Mouse (Mus musculus): ENCODE measurements around the gene Brsk2.
"Not testable (repeated sequence)": the region's sequence is repeated elsewhere in the genome, so short reads cannot be mapped to it uniquely, and the experiment has no call there.

The Brsk2 gene

DNA sequence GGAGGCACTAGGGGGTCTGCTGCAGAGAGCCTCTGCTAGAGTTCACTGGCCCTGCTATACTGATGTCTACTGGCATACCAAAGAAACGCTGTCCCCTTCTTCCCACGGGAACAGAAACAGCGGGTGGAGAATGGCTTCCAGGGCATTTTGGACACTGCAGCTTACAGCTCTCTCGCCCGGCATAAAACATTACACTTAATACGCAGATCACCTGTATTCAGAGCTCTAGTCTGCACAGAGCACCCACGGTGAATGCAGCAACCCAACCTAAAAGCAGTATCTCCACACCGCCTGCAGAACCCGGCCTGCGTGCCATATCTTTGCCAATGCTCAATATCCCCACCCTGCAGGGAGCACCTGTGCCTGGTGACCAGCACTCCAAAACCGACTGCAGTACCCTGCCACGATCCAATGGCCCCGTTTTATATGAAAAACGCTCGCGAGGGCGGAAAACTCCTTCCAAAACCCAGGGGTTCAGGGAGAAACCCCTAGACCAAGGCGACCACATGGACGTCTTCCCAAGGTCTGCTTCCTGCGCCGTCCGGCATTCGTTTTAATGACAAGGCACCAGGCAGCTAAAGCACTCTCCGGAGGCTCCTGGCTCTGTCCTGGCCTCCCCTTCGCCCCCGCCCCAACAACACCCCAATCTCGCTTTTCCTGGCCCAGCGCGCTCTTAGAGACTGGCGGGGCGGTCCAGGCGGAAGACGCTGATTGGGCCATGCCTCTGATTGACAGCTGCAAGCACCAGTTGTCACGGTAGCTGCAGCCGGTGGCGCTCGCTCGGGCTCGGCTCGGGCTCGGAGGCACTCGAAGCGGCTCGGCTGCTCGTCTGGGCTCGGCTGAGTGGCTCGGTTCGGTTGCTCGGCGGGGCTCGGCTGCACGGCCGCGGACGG lies at the start of gene Brsk2:
Gene Brsk2 (plus strand): TSS at position 846 of the 893 bp plus-strand sequence.
- peak; percentile 95 for DNase-seq

DNA sequence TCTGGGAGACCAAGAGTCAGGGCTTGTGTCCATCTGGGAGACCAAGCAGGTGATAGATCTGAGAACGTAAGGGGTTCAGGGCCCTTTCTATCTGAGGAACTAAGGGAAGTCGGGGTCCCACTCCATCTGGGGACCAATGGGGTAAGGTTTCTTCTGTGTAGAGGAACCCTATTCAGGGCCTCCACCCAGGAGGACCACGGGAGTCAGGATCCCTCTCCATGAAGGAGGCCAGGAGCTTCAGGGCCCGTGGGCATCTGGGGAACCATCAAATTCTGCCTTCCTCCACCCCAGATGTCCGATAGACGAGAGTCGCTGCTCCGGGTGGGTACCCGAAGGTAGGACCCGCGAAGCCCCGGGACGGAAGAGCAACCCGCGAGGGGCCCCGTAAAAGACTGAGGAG lies 47.7 kb upstream of the Brsk2 start:
- DNase-seq: no peak

GRCm38 (mm10) chr7:141902269-141902729 lies 47.3 kb upstream of the Brsk2 start:
- peak; percentile 100 for DNase-seq

DNA sequence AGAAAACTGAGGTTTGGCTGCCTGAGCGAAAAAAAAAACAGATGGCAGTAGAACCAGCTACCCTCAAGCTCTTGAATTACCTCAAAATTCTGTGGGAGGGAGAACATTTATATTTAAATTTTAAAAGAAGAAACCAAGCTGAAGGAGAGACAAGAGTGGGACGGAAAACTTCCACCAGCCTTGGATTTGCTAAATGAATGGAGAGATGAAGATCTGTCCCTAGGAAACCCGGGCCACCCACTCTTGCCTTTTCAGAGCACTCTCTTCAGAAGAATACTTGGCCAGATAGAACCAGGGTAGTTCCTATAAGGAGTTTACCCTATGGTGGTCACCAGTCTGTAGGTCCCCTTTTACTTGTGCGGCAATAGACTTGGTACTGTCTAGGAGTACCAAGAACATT lies 46.8 kb upstream of the Brsk2 start:
- DNase-seq: no peak

- DNase-seq: no peak
Measured at GRCm38 (mm10) chr7:141908591-141908990, 41.0 kb upstream of the Brsk2 start.

GRCm38 (mm10) chr7:141911305-141911704 lies 38.2 kb upstream of the Brsk2 start:
- DNase-seq: no peak

GRCm38 (mm10) chr7:141918407-141918806 lies 31.1 kb upstream of the Brsk2 start, which contains the start of gene Tollip:
Tollip (minus strand) TSS chr7:141918507.
- DNase-seq: no peak

GRCm38 (mm10) chr7:141924121-141924520 lies 25.4 kb upstream of the Brsk2 start:
- not testable (repeated sequence) for DNase-seq

GRCm38 (mm10) chr7:141924917-141925316 lies 24.6 kb upstream of the Brsk2 start:
- DNase-seq: peak; percentile 90

- DNase-seq: no peak
Measured at GRCm38 (mm10) chr7:141928642-141929041, 20.9 kb upstream of the Brsk2 start.

- DNase-seq: no peak
Measured at GRCm38 (mm10) chr7:141934128-141934898, 15.2 kb upstream of the Brsk2 start.

DNA sequence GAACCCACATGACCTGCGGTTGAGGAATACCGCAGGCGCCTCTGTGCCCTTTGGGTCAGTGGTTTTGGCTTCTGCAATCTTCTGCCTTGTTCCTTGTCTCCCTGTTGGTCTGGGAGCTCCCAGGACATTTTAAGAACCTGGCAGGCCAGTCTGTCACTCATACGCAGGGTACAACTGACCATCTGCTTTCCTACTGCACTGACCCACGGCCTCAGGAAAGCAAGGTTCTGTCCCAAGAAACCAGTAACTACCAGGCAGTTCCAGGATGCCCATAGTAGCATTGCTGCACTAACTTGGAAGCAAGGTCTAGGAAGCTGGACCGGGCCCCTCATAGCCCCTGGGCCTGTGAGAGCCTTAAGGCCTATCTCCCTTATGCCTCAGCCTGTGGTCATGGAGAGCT lies 14.6 kb upstream of the Brsk2 start:
- no peak for DNase-seq

DNA sequence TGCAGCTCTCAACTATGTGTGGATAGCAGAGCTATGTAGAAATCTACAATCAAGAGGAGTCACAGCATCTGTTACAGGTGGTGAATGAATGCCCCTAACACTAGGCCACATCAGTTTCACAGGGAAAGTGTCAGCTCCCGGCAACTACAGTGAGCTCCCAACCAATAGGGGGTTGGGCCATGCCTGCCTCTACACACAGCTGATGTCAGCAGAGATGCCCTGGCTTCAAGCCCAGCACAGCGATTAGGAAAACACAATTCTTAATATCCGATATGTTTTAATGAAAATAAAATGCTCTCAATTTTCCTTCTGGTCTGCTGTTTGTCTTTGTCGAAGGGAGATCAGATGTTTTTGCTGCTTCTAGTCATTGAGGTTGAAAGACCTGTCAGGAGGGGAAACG lies 6.1 kb upstream of the Brsk2 start:
- DNase-seq: no peak

DNA sequence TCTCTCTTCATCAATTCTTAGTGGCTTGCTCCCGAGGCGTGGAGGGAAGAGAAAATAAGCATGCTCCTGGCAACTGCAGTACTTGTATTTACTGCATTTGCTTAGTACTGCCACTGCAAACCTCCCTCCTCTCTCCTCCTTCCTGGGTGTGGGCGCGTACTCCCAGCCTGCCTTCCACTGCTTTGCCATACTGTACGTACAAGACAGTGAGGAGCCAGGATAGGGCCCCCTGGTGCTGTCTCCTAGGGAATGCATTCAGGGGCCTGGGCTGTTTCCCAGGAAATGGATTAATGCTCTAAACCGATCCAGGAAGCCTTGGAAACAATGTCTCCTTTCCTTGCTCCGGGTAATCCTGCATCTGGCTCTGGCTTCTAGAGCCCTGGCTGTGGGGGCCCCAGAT lies 3.6 kb upstream of the Brsk2 start:
- no peak for DNase-seq

DNA sequence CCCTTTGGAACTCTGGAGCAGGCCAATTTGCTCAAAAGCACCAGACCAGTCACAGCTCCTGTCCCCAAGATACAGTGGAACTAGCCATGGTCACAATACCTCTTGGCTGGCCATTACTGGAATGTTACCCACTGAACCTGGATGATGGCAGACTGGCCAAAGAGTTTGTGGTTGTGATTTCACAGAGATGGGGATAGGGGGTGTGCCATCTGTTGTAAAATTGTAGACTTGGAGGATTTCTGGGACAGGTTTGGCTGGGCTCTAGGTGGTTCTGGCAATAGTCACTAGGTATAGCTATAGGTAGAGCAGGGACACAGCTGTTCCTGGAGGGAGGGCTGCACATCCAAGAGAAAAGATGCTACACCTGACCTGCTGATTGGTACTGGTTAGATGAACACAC lies 2.0 kb upstream of the Brsk2 start:
- no peak for DNase-seq

DNA sequence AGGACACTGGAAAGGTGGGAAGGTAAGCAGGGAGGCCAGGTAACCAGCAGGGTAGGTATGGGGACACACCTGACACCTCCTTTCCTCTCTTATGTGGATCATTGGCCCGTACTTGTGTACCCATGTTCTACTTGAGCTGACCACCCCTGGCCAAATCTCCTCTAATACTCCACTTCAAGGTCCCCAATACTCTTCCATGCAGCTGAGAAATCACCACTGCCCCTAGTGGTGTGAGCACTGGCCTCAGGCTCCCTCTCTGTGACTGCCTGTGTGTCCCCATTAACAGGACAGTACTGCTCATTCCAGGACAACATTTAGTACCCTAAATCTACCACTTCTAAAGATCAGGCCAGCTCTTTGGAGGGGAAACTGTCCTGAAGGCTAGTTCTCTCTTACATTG lies 1.5 kb upstream of the Brsk2 start:
- no peak for DNase-seq

DNA sequence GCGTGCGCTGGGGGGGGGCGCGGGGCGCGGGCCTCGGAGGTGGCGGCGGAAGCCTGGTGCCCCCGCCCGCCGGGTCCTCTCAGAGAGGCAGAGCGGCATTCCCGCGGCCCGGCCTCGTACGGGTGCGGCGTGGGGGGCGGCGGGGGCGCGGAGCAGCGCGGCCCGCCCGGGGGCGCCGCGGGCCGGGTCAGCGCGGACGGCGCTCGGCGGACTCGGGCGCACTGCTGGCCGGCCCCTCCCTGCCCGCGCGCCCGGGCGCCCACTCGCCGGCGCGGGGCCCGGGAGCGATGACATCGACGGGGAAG lies 200 bp downstream of the Brsk2 start:
- DNase-seq: no peak

DNA sequence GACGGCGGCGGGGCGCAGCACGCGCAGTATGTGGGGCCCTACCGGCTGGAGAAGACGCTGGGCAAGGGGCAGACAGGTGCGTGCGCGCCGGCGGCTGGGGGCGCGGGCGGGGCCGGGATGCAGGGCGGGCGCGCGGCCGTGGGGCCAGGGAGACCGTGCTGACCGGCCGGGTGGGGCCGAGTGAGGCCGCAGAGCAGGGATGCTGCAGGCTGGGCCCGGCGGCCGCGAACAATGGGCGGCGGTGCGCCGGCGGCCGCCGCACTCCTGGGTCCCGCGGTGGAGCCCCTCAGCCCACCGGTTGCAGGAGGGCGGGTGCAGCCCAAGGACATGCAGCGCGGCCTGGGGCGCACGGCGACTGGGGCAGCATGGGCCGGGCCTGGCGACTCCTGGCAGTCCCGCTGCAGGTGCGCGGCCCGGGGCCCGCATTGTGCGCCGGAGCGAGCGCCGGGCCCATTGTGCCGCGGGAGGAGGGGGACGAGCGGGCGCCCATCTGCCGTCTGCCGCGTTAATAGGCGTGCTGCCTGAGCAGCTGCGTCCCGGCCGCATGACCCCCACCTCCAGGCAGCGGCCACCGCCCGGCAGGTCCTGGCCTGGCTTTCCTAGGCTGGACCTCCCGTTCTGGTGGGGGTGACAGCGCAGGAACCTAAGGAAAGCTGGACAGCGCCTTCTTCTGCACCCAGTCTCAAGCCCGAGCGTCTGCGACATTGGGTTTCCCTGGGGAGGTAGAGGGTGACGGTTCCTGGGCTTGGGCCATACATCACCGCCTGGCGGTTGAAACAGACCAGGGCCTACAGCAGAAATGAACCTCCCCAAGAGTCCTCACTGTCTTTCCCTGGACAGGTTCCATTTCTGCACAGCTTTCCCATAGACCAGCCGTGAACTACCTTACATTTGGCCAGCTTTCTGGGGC lies 808 bp downstream of the Brsk2 start:
- DNase-seq: peak; percentile 50

GRCm38 (mm10) chr7:141951821-141952220 lies 2.3 kb downstream of the Brsk2 start:
- no peak for DNase-seq

DNA sequence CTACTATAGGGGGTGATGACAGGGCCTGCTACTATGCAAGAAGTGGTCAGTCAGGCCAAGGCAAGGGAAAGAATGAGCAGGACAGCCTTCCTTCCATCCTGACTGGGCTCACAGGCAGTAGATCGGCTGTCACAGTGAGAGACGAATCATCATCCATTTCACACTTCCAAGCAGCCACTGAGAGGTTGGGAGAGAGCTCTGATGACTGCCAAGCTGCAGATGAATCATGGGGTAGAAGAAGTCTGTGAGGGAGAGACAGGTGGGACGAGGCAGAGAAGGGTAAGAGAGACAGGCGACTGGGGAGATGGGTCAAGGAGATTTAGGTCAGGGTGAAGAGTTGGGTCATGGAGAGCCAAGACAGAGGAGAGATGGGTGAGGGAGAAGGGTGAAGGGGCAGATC lies 3.4 kb downstream of the Brsk2 start:
- DNase-seq: no peak

GRCm38 (mm10) chr7:141953616-141954015 lies 4.1 kb downstream of the Brsk2 start:
- DNase-seq: no peak

DNA sequence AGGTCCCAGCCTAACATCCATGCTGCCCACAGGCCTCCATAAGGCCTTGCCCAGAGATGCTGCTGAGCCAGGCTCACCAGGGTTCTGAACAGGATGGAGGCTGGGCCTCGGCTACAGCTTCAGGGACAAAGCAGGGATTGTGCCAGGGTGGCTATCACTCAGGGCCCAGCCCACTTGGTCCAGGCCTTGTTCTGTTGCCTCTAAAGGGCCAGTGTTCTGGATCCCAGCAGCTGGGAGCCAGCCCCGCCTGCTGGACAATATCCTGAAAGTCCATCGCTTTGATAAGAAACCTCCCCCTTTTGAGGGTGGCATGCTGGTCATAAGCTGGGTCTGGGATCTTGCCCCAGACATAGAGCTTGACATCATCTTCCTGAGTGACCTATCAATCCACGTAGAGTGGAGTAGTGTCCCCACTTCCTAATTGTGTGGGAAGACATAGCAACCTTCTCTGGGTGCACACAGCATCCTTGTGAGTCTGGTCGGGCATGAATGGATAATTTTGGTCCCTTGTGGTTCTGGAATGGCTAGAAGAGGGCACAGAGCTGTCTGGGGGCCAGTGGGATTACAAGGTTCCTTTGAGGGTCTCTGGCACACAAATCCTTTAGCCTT lies 6.1 kb downstream of the Brsk2 start:
- no peak for DNase-seq

DNA sequence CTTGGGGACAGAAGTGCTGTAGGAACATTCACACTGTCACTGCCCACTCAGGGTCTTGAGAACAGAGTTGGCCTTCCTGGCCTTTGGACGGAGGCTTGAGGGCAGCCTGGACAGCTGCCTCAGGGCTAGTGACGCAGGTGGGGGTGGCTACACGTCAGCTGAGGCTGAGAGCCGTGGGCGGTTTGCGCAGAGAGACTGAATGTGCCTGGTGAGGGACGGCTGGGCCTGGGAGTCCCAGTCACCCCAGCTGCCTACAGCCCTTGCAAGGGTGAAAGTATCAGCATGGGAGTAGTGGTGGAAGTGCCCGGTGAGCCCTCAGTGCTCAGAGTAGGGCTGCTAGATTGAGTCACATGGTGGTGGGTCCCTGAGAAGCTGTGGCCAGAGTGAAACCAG lies 6.6 kb downstream of the Brsk2 start:
- no peak for DNase-seq
